Mouse (Mus musculus): ENCODE measurements around the gene Vcl. TPM values are rescaled to one million over a fixed set of nuclear protein-coding genes. Genes with fewer than 3 reads are reported as not detected.

Gene Vcl
- polyA plus RNA-seq, 1 experiment = 14.7 TPM

DNA sequence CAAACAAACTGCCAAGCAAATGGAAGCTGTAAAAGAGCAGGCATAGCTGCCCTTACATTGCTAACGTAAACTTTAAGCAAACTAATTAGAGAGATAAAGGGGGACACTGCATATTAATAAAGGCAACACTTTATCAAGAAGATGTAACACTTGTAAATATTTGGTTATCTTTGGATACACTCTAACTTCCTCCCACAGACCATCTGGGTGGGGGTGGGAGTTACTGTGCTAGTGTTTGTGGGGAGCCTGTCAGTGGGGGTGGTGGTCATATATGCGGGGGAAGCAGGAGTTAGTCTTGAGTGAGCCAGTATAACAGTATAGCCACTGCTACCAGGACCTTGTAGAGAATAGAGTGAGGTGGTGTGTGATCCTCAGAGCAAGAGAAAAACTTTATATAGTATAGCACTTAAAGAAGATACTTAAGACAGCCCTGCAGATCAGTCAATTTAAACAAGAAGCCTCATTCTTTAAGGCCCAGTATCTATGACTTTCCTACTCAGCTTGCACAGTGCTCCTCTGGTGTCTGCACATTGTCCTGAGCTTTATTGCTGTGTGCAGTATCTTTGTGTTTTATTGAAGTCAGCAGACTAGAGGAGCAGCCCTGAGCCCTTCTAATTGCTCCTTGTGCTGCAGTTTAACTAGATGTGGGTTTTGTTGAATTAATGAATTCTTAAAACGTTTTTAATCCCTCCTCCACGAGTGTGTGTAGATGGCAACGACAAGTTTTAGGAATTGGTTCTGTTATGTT lies 133.7 kb downstream of the Vcl start:
- Histone ChIP-seq H3K4me1 (replicated peaks; ENCODE audit: control insufficient read depth, insufficient read depth, low read length) (no peaks in the 10 kb centered on the region), H3K27ac (ENCODE audit: control insufficient read depth, insufficient read depth, low read length) (no peak overlapping the region), H3K27me3 (ENCODE audit: control insufficient read depth, insufficient read depth, low read length) (no peaks in the 10 kb centered on the region), H3K36me3 (ENCODE audit: control insufficient read depth, insufficient read depth, low read length) (no peaks in the 10 kb centered on the region), H3K4me3 (ENCODE audit: control insufficient read depth, insufficient read depth, low read length) (no peak overlapping the region)
- DNase-seq = no peak
- TF ChIP-seq CTCF (IDR thresholded peaks at IDR 0.05; ENCODE audit: borderline replicate concordance, control insufficient read depth, extremely low read depth, insufficient read depth, low read length, poor library complexity) (no peak), POLR2A (IDR thresholded peaks at IDR 0.05; ENCODE audit: control insufficient read depth, extremely low read depth, insufficient read depth, low read length, poor library complexity) (no peak)
- WGBS = 84% methylated on average over 5 of the region's 5 CpGs

DNA sequence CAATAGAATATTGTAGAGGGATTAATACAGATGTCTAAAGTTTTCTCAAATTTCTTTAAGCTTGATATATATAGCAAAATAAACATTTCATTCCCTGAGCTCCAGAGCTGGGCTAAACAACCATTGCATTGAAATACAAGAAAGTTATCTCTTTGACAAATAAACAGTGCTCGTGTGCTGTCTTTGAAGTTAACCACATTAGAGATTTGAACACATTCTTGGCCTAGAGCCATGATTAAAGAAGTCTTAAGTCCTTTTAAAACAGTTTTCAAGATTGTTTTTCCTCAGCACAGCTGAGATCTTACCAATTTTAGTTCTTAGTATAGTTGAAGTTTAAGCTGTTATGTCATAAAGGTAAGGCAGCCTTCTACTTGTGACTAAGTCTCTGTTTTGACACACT lies 135.1 kb downstream of the Vcl start:
- Histone ChIP-seq H3K27me3 (ENCODE audit: control insufficient read depth, insufficient read depth, low read length) (no peaks in the 10 kb centered on the region), H3K36me3 (ENCODE audit: control insufficient read depth, insufficient read depth, low read length) (no peaks in the 10 kb centered on the region), H3K27ac (ENCODE audit: control insufficient read depth, insufficient read depth, low read length) (no peak overlapping the region), H3K4me1 (replicated peaks; ENCODE audit: control insufficient read depth, insufficient read depth, low read length) (no peaks in the 10 kb centered on the region), H3K4me3 (ENCODE audit: control insufficient read depth, insufficient read depth, low read length) (no peak overlapping the region)
- DNase-seq = no peak
- WGBS = 10% methylated on average over 1 of the region's 1 CpGs
- TF ChIP-seq POLR2A (IDR thresholded peaks at IDR 0.05; ENCODE audit: control insufficient read depth, extremely low read depth, insufficient read depth, low read length, poor library complexity) (no peak), CTCF (IDR thresholded peaks at IDR 0.05; ENCODE audit: borderline replicate concordance, control insufficient read depth, extremely low read depth, insufficient read depth, low read length, poor library complexity) (no peak)

- H3K36me3 ChIP-seq (ENCODE audit: control insufficient read depth, insufficient read depth, low read length) = no peaks in the 10 kb centered on the region
- no peak overlapping the region for H3K27ac ChIP-seq (ENCODE audit: control insufficient read depth, insufficient read depth, low read length)
- no peaks in the 10 kb centered on the region for H3K4me1 ChIP-seq (replicated peaks; ENCODE audit: control insufficient read depth, insufficient read depth, low read length)
- H3K4me3 ChIP-seq (ENCODE audit: control insufficient read depth, insufficient read depth, low read length) = no peak overlapping the region
- DNase-seq = no peak
- 91% methylated on average over 8 of the region's 8 CpGs for WGBS
- TF ChIP-seq CTCF (IDR thresholded peaks at IDR 0.05; ENCODE audit: borderline replicate concordance, control insufficient read depth, extremely low read depth, insufficient read depth, low read length, poor library complexity) = no peak
- TF ChIP-seq POLR2A (IDR thresholded peaks at IDR 0.05; ENCODE audit: control insufficient read depth, extremely low read depth, insufficient read depth, low read length, poor library complexity) = no peak
- H3K27me3 ChIP-seq (ENCODE audit: control insufficient read depth, insufficient read depth, low read length) = no peaks in the 10 kb centered on the region
Observed at GRCm38 (mm10) chr14:21065490-21066162, 136.4 kb downstream of the Vcl start.

DNA sequence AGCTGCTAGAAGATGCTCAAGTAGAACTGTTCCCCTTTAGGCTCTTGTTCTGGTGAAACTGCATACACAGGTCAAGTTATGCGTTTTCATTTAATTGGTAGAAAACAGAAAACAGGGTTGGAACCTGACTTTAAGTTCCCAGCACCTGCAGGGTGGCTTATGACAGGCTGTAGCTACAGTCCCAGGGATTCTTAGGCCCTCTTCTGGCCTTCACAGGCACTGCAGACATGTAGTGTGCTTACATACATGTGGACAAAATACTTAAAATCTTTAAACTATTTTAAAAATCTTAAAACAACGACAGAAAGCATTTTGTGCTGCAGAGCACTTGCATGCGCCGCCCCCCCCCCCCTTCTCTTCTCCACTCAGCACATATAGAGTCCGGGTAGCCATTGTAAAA lies 140.4 kb downstream of the Vcl start:
- 94% methylated on average over 5 of the region's 5 CpGs for WGBS
- TF ChIP-seq POLR2A (IDR thresholded peaks at IDR 0.05; ENCODE audit: control insufficient read depth, extremely low read depth, insufficient read depth, low read length, poor library complexity) = no peak
- no peak for TF ChIP-seq CTCF (IDR thresholded peaks at IDR 0.05; ENCODE audit: borderline replicate concordance, control insufficient read depth, extremely low read depth, insufficient read depth, low read length, poor library complexity)
- Histone ChIP-seq H3K36me3 (ENCODE audit: control insufficient read depth, insufficient read depth, low read length) (no peaks in the 10 kb centered on the region), H3K4me1 (replicated peaks; ENCODE audit: control insufficient read depth, insufficient read depth, low read length) (no peaks in the 10 kb centered on the region), H3K4me3 (ENCODE audit: control insufficient read depth, insufficient read depth, low read length) (no peak overlapping the region), H3K27me3 (ENCODE audit: control insufficient read depth, insufficient read depth, low read length) (no peaks in the 10 kb centered on the region), H3K27ac (ENCODE audit: control insufficient read depth, insufficient read depth, low read length) (no peak overlapping the region)
- DNase-seq = no peak

DNA sequence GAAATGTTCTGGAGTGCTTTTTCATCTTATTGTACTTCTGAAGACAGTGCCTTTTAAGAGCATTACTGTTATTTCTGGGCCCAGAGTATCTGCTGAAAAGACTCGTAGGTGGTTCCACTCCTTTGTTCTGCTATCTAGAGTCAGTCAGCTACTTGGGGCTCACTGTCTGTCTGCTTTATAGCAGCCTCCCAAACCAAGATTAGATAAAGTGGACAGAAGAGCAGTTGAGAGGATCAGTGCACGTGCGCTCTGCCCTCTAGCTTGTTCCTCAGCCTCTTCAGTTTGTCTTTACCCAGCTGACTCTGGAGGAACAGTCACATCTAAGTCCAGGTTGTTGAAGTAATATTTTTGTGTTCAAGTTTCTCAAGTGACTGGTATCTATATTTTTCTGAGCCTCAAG lies 144.8 kb downstream of the Vcl start:
- DNase-seq = no peak
- Histone ChIP-seq H3K27ac (ENCODE audit: control insufficient read depth, insufficient read depth, low read length) (no peak overlapping the region), H3K4me3 (ENCODE audit: control insufficient read depth, insufficient read depth, low read length) (no peak overlapping the region), H3K27me3 (ENCODE audit: control insufficient read depth, insufficient read depth, low read length) (no peaks in the 10 kb centered on the region), H3K36me3 (ENCODE audit: control insufficient read depth, insufficient read depth, low read length) (no peaks in the 10 kb centered on the region), H3K4me1 (replicated peaks; ENCODE audit: control insufficient read depth, insufficient read depth, low read length) (peaks cover 5% of the 10 kb centered on the region; the same call in 1 of the 2 replicates)
- TF ChIP-seq CTCF (IDR thresholded peaks at IDR 0.05; ENCODE audit: borderline replicate concordance, control insufficient read depth, extremely low read depth, insufficient read depth, low read length, poor library complexity) = no peak
- no peak for TF ChIP-seq POLR2A (IDR thresholded peaks at IDR 0.05; ENCODE audit: control insufficient read depth, extremely low read depth, insufficient read depth, low read length, poor library complexity)
- WGBS = 91% methylated on average over 3 of the region's 3 CpGs

DNA sequence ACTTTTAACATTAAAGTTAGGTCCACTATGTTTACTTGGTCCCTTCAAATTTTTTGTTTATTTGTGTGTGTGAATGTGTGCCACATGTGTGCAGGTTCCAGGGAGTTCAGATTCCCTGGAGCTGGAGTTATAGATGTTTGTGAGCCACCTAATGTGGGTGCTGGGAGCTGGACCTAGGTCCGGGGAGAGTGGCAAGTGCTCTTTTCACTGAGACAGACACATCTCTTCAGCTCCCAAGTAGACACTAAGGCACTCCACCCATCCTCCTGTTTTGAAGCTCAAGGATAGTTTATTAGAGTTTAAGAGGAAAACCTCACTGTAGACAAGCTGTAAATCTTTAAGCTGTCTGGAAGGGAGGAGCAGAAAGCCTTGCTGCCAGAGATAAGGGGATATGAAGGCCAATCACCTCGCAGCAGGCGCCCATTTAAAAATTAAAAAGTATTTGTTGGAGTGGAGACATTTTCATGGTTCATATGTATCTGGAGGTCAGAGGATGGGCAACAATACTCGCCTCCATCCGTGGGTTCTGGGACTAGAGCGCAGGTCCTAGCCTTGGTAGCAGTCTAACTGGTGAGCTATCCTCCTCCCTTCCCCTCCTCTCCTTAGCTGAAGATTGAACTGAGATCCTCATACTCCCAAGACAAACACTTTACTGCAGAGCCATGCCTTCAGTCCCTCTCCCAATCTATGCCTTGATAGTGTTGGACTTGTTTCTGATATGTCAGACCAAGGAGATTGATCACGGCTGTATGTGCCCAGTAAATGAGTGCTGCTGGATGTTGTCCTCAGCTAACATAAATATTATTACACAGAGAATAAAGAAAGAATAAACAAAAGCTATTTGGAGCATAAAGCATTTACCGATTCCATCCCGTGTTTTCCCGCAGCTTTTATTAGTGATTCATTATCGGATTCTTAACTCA lies 145.5 kb downstream of the Vcl start:
- H3K4me1 ChIP-seq (replicated peaks; ENCODE audit: control insufficient read depth, insufficient read depth, low read length) = peaks cover 5% of the 10 kb centered on the region; the same call in 1 of the 2 replicates
- no peak overlapping the region for H3K27ac ChIP-seq (ENCODE audit: control insufficient read depth, insufficient read depth, low read length)
- TF ChIP-seq POLR2A (IDR thresholded peaks at IDR 0.05; ENCODE audit: control insufficient read depth, extremely low read depth, insufficient read depth, low read length, poor library complexity) (no peak), CTCF (IDR thresholded peaks at IDR 0.05; ENCODE audit: borderline replicate concordance, control insufficient read depth, extremely low read depth, insufficient read depth, low read length, poor library complexity) (no peak)
- no peaks in the 10 kb centered on the region for H3K36me3 ChIP-seq (ENCODE audit: control insufficient read depth, insufficient read depth, low read length)
- WGBS = 81% methylated on average over 11 of the region's 11 CpGs
- H3K27me3 ChIP-seq (ENCODE audit: control insufficient read depth, insufficient read depth, low read length) = no peaks in the 10 kb centered on the region
- no peak for DNase-seq
- H3K4me3 ChIP-seq (ENCODE audit: control insufficient read depth, insufficient read depth, low read length) = no peak overlapping the region
